Mouse (Mus musculus): Measurements from ENCODE around the gene Zkscan14.

DNA sequence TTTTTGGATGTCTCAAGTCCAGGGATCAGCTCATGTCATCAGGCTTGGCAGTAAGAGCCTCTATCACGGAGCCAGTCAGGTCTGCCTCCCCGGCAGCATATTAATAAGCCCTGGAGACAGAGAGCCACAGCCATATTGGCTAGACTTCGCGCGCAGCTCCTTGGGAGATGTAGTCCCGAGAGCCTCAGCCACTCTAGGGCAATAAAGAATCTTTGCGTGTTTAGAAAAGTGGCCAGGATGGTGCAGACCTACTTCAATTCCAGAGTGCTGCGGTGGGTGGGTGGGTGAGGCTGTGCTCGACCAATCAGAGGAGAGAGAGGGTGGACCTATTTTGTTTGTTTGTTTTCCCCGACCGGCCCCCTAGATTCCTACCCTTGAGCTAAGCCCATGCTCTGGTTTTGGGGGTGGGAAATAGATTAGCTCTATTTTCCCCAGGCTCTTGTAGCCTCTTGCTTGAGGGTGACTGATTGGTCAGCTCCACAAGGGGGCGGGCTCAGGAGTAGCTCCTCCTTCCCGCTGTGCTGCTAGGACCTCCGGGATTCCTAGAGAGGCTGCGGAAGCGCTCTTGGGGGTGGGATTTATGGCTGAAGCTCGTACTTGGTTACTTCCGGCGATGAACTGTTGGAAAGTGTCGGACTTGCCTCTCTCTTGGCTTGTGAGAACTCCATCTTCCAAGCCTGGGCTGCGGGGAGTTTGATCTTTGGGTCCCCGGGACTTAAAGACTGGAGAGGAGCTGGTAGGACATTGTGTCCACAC lies 2.4 kb upstream of the Zkscan14 start, which contains the start of gene Zkscan5:
- TF ChIP-seq CTCF (conservative IDR thresholded peaks at IDR 0.05; ENCODE audit: insufficient read depth, insufficient read length, low read depth, low read length) (no peak), POLR2A (IDR thresholded peaks at IDR 0.05; ENCODE audit: low read depth, low read length) (peak; percentile 54)

Measured in kidney, adult 2 months (tissue).